Mouse (Mus musculus): ENCODE measurements around the gene B630019K06Rik. TPM values are rescaled to one million over a fixed set of nuclear protein-coding genes. Genes with fewer than 3 reads are reported as not detected.
"Not testable (repeated sequence)": the region's sequence is repeated elsewhere in the genome, so short reads cannot be mapped to it uniquely, and the experiment has no call there.

The B630019K06Rik gene
- 19.4 and 20.4 TPM in 2 replicates for polyA plus RNA-seq (2015; fragmentation: Nextera tagmentation; extraction: Ambion mirVana)

- Histone ChIP-seq H3K4me1 (replicated peaks) (peaks cover 9% of the 10 kb centered on the region; the same call in 1 of the 2 replicates), H3K27ac (peak within 1 kb of the TSS; percentile 91), H3K4me3 (peak within 1 kb of the TSS; percentile 59), H3K4me2 (peak within 1 kb of the TSS; percentile 63), H3K27me3 (no peaks in the 10 kb centered on the region), H3K9ac (peak within 1 kb of the TSS; percentile 87), H3K36me3 (peaks cover 4% of the 10 kb centered on the region; the same call in 1 of the 2 replicates), H3K9me3 (no peaks in the 10 kb centered on the region)
- peak; percentile 87 for ATAC-seq (ENCODE audit: low FRiP score)
- 18% methylated on average over 44 of the region's 95 CpGs for WGBS
Observed at GRCm38 (mm10) chrX:8892343-8893155, at the start of gene B630019K06Rik. Gene B630019K06Rik, plus strand, starts transcription at chrX:8892382.

GRCm38 (mm10) chrX:8843694-8844093, 48.5 kb upstream of the B630019K06Rik start, which contains the start of gene Gm6592:
Gene Gm6592, plus strand, starts transcription at chrX:8843994.
- no peak within 1 kb of the TSS for H3K9ac ChIP-seq
- H3K9me3 ChIP-seq: no peaks in the 10 kb centered on the region
- no peak within 1 kb of the TSS for H3K27ac ChIP-seq
- no peak for ATAC-seq (ENCODE audit: low FRiP score)
- no peak within 1 kb of the TSS for H3K4me3 ChIP-seq
- no peaks in the 10 kb centered on the region for H3K4me1 ChIP-seq (replicated peaks)
- no peak within 1 kb of the TSS for H3K4me2 ChIP-seq
- no peaks in the 10 kb centered on the region for H3K27me3 ChIP-seq
- 73% methylated on average over 1 of the region's 1 CpGs for WGBS
- 0 out of 2 replicates have a peak, but pooled peaks cover 3% of the 10 kb centered on the region for H3K36me3 ChIP-seq

- Histone ChIP-seq H3K4me3 (no peak overlapping the region), H3K4me1 (replicated peaks) (no peaks in the 10 kb centered on the region), H3K27me3 (no peaks in the 10 kb centered on the region), H3K4me2 (no peak overlapping the region), H3K9ac (no peak overlapping the region), H3K27ac (no peak overlapping the region), H3K36me3 (0 out of 2 replicates have a peak, but pooled peaks cover 3% of the 10 kb centered on the region), H3K9me3 (no peaks in the 10 kb centered on the region)
- 90% methylated on average over 10 of the region's 10 CpGs for WGBS
- no peak for ATAC-seq (ENCODE audit: low FRiP score)
Observed at GRCm38 (mm10) chrX:8852486-8852885, 39.7 kb upstream of the B630019K06Rik start.

- H3K4me3 ChIP-seq; H3K9me3 ChIP-seq; H3K36me3 ChIP-seq; H3K4me2 ChIP-seq; H3K27ac ChIP-seq; H3K9ac ChIP-seq; ATAC-seq (ENCODE audit: low FRiP score); H3K27me3 ChIP-seq; H3K4me1 ChIP-seq (replicated peaks): not testable (repeated sequence)
- WGBS: 8% methylated on average over 3 of the region's 3 CpGs
Observed at GRCm38 (mm10) chrX:8864331-8864730, 27.9 kb upstream of the B630019K06Rik start.

- not testable (repeated sequence) for H3K9ac ChIP-seq; H3K4me3 ChIP-seq; H3K27ac ChIP-seq; H3K9me3 ChIP-seq; H3K27me3 ChIP-seq; ATAC-seq (ENCODE audit: low FRiP score); H3K4me2 ChIP-seq; H3K4me1 ChIP-seq (replicated peaks)
- WGBS: 92% methylated on average over 3 of the region's 4 CpGs
- peaks cover 12% of the 10 kb centered on the region for H3K36me3 ChIP-seq
Observed at GRCm38 (mm10) chrX:8873953-8874352, 18.2 kb upstream of the B630019K06Rik start, which contains the start of gene Gm5751. Gene Gm5751, plus strand, starts transcription at chrX:8874253.

GRCm38 (mm10) chrX:8884336-8884735, 7.8 kb upstream of the B630019K06Rik start:
- Histone ChIP-seq H3K9ac (no peak overlapping the region), H3K36me3 (peaks cover 6% of the 10 kb centered on the region; the same call in 1 of the 2 replicates), H3K4me3 (no peak overlapping the region), H3K4me2 (no peak overlapping the region), H3K4me1 (replicated peaks) (no peaks in the 10 kb centered on the region), H3K9me3 (no peaks in the 10 kb centered on the region), H3K27me3 (no peaks in the 10 kb centered on the region), H3K27ac (no peak overlapping the region)
- 73% methylated on average over 4 of the region's 4 CpGs for WGBS
- no peak for ATAC-seq (ENCODE audit: low FRiP score)

- Histone ChIP-seq H3K27me3 (no peaks in the 10 kb centered on the region), H3K4me2 (peak overlapping the region; percentile 63), H3K9me3 (no peaks in the 10 kb centered on the region), H3K4me1 (replicated peaks) (peaks cover 9% of the 10 kb centered on the region; the same call in 1 of the 2 replicates), H3K27ac (peak overlapping the region; percentile 91), H3K36me3 (peaks cover 6% of the 10 kb centered on the region; the same call in 1 of the 2 replicates), H3K4me3 (peak overlapping the region; percentile 59), H3K9ac (peak overlapping the region; percentile 87)
- ATAC-seq (ENCODE audit: low FRiP score): peak; percentile 49
- 24% methylated on average over 5 of the region's 9 CpGs for WGBS
Observed at GRCm38 (mm10) chrX:8891975-8892342, 223 bp upstream of the B630019K06Rik start.

- H3K27me3 ChIP-seq: no peaks in the 10 kb centered on the region
- WGBS: 9% methylated on average over 29 of the region's 42 CpGs
- peak; percentile 81 for ATAC-seq (ENCODE audit: low FRiP score)
- peak overlapping the region; percentile 59 for H3K4me3 ChIP-seq
- H3K4me2 ChIP-seq: peak overlapping the region; percentile 63
- H3K36me3 ChIP-seq: no peaks in the 10 kb centered on the region
- H3K9me3 ChIP-seq: no peaks in the 10 kb centered on the region
- H3K4me1 ChIP-seq (replicated peaks): peaks cover 9% of the 10 kb centered on the region; the same call in 1 of the 2 replicates
- H3K9ac ChIP-seq: peak overlapping the region; percentile 87
- peak overlapping the region; percentile 91 for H3K27ac ChIP-seq
Observed at GRCm38 (mm10) chrX:8893182-8893651, 1.0 kb downstream of the B630019K06Rik start.

GRCm38 (mm10) chrX:8900823-8901222, 8.6 kb downstream of the B630019K06Rik start:
- 76% methylated on average over 4 of the region's 4 CpGs for WGBS
- Histone ChIP-seq H3K36me3 (no peaks in the 10 kb centered on the region), H3K27ac (no peak overlapping the region), H3K9ac (no peak overlapping the region), H3K4me2 (no peak overlapping the region), H3K9me3 (no peaks in the 10 kb centered on the region), H3K4me1 (replicated peaks) (no peaks in the 10 kb centered on the region; the same call in 1 of the 2 replicates), H3K4me3 (no peak overlapping the region), H3K27me3 (no peaks in the 10 kb centered on the region)
- ATAC-seq (ENCODE audit: low FRiP score): no peak

- H3K9me3 ChIP-seq: no peaks in the 10 kb centered on the region
- H3K9ac ChIP-seq: no peak overlapping the region
- H3K4me1 ChIP-seq (replicated peaks): no peaks in the 10 kb centered on the region; the same call in 1 of the 2 replicates
- H3K27ac ChIP-seq: no peak overlapping the region
- no peaks in the 10 kb centered on the region for H3K36me3 ChIP-seq
- no peak overlapping the region for H3K4me3 ChIP-seq
- H3K4me2 ChIP-seq: no peak overlapping the region
- peak; percentile 79 for ATAC-seq (ENCODE audit: low FRiP score)
- H3K27me3 ChIP-seq: no peaks in the 10 kb centered on the region
- WGBS: 34% methylated on average over 7 of the region's 7 CpGs
Observed at GRCm38 (mm10) chrX:8901906-8902472, 9.8 kb downstream of the B630019K06Rik start.

- WGBS: 70% methylated on average over 4 of the region's 4 CpGs
- Histone ChIP-seq H3K9me3 (no peaks in the 10 kb centered on the region), H3K27ac (no peak overlapping the region), H3K4me2 (no peak overlapping the region), H3K36me3 (no peaks in the 10 kb centered on the region), H3K4me3 (no peak overlapping the region), H3K27me3 (no peaks in the 10 kb centered on the region), H3K9ac (no peak overlapping the region), H3K4me1 (replicated peaks) (no peaks in the 10 kb centered on the region)
- ATAC-seq (ENCODE audit: low FRiP score): peak; percentile 31; the same call in 1 of the 2 replicates
Observed at GRCm38 (mm10) chrX:8921080-8921479, 28.9 kb downstream of the B630019K06Rik start.

Data from hindbrain, embryonic 13.5 days (tissue).